Mouse (Mus musculus): ENCODE data around the gene Kcnj12. TPM values are rescaled to one million over a fixed set of nuclear protein-coding genes. Genes with fewer than 3 reads are reported as not detected.

Kcnj12 gene
- polyA plus RNA-seq, 1 experiment, result 4.0 TPM

DNA sequence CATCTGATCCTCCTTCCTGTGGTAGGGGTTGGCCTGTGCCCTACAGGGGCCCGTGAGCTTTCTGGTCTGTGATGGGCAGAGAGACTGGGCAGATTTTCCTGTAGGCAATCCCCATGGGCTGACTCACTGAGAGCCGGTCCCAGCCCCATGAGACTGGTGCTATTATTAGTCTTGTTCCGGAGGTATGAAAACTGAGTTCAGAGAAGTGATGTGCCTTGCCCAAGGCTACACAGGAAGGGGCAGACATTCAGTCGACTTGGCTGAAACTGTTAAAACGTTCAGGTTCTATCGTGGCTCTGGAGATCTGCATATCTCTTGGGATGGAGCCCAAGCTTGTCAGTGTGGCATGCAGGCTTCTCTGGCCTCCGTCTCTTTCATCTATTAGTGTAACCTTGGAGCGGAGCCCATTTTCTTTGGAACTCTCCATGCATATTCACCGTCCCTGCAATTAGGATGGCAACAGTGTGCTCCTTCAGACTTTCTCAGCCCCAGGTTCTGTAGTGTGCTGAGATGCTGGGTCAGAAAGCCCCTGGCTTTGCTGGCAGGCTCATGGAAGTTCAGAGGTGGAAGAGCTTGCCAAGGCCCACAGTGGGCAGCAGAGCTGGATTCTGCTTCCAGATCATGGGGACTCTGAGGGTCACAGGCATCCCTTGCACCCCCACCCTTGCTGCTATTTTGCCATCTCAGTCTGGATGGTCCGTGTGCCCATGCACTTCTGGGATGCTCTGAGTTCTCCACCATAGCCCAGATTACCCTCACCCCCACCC, 37.5 kb downstream of the Kcnj12 start:
- DNase-seq (ENCODE audit: low read depth), result no peak

DNA sequence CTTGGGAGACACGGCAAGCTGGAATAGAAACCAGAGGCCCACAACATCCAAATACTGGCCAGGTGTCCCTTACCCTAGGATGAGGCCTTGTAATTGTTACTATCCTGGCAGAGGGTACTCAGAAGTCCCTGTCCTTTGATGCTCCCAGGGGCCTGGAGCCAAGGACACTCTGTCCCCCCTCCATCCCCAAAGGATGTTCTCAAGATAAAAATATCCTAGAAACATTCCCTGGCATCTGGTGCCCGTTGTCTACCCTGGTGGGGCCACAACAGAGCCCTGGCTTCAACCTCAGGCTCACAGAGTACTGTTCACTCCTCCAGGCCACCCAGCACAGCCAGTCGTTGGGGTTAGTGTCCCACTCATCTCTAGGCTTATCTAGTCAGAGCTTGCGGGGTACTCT, 38.3 kb downstream of the Kcnj12 start:
- no peak for DNase-seq (ENCODE audit: low read depth)

DNA sequence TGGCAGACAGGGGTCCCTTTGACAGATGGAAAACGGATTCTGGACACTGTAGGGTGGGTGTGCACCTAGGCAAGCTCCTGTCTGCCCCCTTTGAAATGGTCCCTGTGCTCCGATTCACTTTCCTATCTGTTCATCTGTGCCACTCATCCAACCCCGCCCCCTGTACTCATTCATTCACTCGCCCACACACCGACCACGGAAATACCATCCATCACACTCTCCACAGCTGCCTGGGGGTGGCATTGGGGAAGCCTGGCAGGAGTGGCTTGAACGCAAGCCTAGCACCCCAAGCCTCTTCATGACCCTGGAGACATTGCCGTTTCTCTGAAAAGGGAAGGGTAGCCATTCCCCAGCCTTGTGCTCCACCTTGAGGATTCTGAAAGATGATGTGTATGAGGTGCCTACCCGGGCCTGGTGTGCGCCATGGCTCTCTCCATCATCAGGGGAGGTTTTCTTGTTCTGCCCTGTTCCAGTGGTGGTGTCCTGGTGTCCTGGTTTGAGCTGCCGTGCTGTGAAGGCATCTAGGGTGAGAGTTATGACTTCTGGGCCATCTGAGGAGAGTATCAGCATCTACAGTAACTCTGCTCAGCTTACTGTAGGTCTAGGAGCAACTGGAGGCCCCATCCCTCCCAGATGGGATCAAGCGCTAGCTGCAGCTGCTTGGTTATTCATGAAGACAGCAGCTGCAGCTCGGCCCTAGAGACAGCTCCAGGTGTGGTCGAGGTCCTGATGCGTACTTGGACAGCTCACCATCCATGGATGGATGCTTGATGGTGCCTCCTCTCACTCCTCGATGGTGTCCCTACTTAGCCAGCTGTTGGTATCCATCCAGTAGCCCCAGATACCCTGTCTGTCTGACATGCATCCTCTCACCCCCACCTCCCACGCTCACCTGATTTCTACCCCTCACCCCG, 40.4 kb downstream of the Kcnj12 start:
- DNase-seq (ENCODE audit: low read depth), result peak; percentile 3

DNA sequence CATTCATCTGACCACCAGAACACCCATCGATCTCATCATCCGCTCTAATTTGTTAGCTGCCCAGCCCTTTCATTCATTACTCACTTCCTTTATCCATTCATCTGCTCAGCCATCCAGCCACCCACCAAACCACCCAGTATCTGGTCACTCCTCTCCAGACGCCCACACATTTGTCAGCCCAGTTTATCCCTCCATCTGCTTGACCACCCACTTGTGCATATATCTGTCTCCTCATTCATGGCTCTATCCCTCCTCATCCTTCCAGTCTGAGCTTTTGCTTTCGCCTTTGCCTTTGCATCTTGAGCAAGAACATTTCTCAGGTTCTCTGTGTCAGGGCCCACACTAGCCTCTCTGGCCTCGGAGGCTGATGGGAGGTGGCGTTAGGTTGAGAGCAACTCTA, 41.1 kb downstream of the Kcnj12 start:
- DNase-seq (ENCODE audit: low read depth), result no peak

DNA sequence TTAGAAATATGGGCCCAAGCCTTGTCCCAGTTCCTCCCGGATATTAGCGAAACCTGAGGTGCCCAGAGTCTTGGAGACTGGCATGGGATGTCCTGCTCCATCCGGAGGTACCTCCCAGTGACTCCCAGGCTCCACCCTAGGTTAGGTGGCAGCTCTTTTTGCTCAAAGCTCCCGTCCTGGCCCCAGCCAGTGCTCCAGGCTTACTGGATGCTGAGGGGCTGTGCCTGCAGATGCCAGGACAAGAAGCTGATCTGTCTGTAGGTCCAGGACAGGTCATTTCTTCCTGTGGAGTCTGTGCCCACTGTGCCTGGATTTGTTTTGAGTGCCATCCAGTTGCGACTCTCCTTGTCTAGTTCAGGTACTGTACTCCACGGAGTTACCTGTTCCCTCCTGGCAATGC, 43.3 kb downstream of the Kcnj12 start:
- DNase-seq (ENCODE audit: low read depth), result no peak

DNA sequence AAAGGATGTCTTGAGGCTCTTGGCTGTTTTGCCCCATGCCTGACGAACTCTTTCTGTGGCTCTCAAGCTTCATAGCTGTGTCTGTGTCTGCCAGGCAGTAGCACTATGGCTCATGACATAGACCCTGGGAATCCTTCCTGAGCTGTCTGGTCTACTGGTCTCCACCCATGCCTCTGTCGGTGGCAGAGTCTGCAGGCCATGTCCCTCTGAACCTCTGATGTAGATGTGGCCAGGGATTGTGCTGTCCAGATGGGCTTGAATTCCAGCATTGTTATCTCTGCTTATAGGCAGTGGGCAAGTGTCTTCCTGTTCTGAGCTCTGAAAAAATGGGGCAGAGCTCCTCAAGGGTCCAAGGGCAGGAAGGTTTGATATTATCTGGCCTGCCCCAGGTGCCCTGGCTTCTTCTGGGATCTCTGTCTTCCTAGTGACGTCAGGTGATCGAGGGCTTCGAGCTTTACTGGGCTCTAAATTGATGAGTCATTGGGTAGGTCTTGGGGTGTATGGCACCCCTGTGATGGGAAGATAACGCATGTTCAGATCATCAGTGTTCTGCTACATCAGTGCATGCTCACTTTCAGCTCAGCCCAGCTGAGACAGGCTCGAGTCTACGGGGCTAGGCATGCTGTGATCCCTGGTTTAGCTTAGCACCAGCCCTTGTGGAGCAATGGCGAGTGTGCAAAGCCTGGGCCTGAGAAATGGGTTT, 44.9 kb downstream of the Kcnj12 start:
- no peak for DNase-seq (ENCODE audit: low read depth)

DNA sequence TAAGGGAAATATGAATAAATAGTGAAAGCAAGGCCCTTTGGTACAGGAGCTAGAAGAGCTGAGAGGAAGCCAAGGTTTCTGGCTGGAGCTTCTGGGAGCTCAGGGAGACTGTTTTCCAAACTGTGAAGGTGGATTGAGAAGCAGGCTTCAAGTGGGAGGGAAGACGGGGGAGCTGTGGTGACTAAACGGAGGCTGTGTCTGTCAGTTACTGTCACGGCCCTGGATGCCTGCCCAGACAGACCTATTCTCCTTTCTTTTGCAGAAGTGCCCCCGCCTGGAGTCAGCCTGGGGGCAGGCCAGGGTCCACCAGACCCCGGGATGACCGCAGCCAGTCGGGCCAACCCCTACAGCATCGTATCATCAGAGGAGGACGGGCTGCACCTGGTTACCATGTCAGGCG, 46.5 kb downstream of the Kcnj12 start:
- DNase-seq (ENCODE audit: low read depth), result no peak

DNA sequence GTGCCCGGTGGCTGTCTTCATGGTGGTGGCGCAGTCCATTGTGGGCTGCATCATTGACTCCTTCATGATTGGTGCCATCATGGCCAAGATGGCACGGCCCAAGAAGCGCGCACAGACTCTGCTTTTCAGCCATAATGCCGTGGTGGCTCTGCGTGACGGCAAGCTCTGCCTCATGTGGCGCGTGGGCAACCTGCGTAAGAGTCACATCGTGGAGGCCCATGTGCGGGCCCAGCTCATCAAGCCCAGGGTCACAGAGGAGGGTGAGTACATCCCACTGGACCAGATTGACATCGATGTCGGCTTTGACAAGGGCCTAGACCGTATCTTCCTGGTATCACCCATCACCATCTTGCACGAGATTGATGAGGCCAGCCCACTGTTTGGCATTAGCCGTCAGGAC, 47.3 kb downstream of the Kcnj12 start:
- DNase-seq (ENCODE audit: low read depth), result no peak

DNA sequence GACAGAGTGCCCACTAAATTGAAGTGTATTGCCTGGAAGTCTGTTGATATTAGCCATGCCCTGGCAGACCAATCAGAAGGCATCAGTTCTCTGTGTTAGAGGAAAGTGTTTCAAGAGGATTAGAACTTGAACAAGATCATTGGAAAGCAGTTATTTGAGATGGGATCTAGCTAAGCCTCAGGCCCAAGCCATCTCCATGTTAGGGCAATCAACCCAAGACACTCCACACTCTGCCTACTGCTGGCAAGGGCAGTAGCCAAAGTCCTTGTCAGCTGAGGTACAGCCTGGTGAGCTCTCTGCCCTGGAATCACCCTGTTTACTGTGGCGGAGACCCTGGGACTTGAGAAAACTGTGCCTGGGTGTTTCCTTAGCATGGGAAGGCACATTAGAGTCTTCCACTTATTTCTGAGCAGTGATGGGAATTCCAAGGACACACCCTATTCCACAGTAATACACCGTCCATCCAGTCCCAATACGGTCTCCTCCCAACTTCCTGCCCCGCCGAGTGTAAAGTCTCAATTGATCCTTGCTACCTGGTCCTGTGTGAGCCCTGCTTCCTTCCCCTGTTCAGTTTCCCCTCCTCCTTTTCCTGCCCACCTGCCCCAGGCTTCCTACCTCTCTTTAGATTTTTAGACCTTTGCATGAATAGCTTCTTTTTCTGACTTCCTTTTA, 52.4 kb downstream of the Kcnj12 start:
- DNase-seq (ENCODE audit: low read depth), result no peak

DNA sequence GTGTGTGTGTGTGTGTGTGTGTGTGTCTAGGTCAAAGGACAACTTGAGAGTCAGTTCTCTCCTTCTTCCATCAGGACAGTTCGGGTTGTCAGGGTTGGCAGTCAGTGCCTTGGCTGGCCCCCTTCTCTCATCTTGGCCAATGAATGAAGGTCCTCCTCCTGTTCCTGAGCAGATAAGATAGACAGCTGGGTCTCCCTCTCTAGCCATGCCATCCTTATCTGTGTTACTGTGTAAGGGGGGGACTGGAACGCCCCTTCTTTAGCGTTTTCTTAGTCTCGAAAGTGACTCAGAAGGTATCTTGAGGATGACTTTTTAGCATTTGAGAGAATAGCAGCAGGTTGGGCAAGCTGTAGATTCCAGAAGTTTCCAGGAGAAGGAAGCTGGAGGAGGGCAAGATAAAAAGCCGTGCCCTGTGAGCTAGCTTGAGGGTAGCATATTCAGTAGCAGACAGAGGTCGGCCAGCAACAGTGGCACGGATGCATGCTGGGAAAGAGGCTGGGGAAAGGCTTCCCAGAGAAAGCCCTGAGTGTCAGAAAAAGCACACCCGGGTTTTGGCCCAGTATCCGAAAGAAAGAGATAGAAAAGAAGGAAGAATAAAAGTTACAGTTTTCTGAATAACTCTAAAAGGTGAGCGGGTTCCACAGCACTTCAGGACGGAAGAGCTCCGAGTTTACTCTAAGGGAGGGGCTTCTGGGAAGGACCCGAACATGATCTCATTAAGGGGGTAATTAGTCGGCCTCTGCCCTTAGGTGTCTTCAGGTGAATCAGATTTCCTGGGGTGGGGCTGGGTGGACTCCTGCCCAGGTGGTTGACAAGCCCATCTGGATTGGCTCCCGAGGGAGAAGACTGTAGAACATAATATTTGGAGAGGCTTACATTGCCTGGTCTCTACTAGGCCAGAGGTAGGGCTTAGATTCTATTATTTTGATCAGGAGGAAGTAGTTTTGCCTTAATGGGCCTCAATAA, 53.3 kb downstream of the Kcnj12 start:
- DNase-seq (ENCODE audit: low read depth), result no peak

DNA sequence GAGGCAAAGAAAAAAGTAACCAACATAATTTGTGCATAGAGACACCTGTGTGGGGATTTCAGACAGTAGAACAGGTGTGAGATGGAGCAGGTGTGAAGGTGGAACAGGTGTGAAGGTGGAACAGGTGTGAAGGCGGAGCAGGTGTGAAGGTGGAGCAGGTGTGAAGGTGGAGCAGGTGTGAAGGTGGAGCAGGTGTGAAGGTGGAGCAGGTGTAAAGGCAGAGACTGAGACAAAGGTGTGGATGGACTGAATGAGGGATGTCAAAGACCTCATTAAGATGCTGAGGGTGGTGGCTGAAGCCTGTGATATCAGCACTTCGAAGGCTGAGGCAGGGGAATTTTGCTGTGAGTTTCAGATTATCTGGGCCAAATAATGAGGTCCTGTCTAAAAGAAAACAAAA, 59.3 kb downstream of the Kcnj12 start:
- no peak for DNase-seq (ENCODE audit: low read depth)

DNA sequence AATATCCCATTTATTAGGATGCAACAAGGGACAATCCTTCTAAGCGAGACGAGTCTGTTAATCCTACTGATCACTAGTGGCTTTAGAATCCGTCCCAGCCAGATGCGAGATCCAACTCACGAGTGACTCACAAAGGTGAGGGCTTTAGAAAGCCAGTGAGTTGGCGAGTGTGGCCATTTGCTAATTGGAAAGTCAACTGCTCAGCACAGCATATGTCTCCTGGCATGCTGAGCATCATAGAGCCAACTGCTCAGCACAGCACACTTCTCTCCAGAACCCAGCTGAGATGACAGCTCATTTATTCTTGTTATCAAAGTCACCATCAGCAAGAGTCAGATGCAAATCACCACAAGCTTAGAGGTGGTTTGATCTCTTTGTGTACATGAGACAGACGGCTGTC, 67.8 kb downstream of the Kcnj12 start:
- DNase-seq (ENCODE audit: low read depth), result no peak

DNA sequence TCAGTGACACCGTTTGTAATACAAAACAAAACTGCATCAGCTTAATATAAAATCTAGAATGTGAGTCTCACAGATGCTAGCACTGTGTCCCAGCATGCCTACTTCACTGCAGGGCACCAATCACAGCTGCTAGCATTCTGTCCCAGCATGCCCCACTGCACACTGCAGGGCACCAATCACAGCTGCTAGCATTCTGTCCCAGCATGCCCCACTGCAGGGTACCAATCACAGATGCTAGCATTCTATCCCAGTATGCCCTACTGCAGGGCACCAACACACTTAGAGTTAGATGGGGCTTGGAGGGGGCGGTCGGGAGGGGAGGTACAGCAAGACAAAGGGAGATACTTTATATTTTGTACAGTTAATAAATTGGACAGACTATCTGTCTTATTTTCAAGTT, 68.8 kb downstream of the Kcnj12 start:
- DNase-seq (ENCODE audit: low read depth), result no peak

DNA sequence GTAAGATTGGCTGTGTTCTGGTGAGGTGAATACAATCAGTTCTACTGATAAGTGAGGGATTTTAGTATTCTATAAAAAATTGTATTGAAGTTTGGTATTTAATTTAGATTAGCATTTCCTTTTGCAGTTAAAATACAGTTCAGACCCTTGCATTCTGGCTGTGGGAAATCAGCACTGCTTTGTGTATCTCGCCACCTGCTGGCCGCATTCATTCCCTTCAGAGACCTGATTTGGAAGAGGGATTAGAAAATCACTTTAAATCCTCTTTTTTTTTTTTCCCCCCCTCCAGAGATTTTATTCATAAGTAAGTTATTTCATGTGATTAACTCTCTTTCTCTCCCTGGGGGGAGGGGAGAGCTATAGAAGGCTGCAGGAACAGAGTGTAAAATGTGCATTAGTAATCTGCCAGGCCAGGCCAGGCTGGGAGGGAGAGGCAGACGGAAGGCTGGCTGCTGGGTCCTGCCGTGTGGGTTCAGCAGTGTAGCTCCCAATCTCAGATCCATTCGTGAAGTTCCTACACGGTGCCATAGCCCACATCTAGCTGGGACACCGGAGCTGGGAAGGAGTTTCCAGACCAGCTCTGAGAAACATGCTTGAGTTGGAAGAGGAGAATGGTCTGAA, 69.4 kb downstream of the Kcnj12 start:
- DNase-seq (ENCODE audit: low read depth), result no peak

DNA sequence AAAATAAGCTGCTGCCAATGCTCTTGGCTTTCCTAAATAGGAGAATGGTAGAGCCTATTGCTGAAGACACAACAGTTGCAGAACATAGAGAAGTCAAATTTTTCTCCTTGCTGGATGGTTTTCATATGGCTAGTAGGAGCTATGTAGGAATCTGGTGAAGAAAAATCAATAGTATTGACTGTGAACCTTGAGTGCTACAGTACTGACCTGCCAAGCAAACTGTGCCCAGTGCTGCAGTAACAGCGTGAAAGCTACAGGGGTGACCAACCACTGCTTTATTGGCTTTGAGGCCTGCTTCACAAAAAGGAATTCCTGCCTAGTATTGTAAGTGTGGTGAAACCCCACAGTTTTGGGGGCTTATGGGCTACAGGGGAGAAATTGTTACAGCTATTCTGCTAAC, 75.7 kb downstream of the Kcnj12 start:
- no peak for DNase-seq (ENCODE audit: low read depth)

DNA sequence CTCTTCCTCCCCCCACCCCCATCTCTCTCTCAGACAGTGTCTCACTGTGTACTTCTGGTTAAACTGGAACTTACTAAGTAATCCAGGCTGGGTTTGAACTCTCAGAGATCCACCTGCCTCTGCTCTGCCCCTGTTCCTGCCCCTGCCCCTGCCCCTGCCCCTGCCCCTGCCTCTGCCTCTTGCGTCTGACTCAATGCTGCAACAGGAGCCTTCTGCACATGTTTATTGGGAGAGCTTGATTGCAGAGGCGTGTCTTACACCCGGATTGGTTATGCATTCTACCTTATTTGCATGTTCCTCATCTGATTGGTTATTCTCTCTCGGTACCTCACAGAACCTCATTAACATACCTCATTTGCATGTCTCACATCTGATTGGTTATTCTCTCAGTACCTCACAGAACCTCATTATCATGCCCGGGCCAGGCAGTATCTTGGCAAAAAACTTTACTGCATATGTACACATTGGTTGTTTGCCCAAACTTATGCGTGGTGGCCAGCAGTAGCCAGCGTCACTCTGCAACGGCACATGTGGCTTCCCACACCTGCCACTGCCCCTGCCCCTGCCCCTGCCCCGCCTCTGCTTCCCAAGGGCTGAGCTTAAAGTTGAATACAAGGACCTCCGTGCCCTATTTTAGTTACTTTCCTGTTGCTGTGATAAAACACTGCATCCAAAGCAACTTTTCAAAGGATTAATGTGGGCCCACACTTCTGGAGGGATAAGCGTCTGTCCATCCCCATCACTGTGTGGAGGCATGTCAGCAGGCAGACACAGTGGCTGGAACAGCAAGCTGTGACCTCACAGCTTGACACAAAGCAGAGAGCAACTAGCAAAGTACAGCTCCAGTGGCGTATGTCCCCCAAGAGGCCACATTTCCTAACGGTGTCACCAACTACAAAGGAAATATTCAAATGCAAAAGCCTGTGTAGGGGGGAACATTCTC, 80.3 kb downstream of the Kcnj12 start:
- no peak for DNase-seq (ENCODE audit: low read depth)

DNA sequence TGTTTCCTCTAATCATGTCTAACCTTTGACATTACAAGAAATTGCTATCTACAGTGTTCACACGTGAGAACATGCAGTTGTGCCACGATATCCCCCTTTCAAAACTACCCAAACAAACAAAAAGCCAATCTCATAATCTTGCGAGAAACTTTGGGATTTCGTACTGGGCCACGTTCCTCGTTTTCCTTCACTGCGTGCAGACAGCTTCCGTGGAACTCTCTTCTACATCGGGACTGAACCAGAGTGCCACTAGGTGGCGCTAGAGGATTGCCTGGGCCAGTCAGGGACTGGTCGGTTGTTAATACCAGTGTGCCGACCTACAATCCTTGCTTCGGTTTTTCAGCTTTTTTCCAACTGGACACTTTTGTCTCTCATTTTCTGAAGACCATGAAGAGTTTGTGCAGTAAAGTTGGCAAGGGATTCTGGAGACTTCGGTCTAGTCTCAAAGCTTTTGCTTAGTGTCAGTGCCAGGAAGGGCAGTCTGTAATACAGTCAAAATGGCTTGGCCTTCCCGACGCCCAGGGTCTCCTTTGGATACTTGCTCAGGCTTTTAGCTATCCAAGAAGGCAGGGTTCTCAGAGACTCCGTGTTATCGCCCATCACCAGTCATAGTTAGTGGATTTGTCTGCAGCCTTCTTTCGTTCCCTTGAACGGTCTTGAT, 82.0 kb downstream of the Kcnj12 start:
- DNase-seq (ENCODE audit: low read depth), result peak; percentile 34

DNA sequence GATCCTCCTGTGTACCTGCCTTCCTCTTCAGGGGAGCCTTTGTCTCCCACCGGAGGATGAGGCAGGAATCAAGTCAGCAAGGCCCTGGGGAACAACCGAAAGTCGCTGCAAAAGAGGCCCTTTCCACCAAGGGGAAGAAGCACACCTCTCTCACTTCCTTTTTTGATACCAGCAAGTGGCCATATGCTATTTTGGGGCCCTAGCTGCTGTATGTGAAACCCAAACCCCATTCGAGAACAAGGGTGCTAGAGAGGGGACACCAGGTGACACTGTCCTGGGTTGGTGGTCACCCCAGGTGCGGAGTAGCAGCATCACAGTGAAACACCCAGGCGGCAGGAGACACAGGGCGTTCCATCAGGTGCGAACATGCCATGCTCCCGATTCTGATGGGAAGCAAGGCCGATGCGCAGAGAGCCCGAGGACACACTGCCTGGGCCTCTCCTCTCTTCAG, 86.6 kb downstream of the Kcnj12 start:
- no peak for DNase-seq (ENCODE audit: low read depth)

Measured in gonadal fat pad, adult 2 months (tissue).